Mouse (Mus musculus) ovary, postnatal 36 days (tissue): ENCODE measurements around the gene Xcr1.
A peak's percentile ranks its signal among the peaks of the same experiment; 100 is the strongest.

ENCODE experiments used
- DNase-seq: peaks from one replicate; pipeline ENCODE4 v3.0.0; 2022; ENCODE audit warnings: low spot score, mixed read lengths

Xcr1 gene

DNA sequence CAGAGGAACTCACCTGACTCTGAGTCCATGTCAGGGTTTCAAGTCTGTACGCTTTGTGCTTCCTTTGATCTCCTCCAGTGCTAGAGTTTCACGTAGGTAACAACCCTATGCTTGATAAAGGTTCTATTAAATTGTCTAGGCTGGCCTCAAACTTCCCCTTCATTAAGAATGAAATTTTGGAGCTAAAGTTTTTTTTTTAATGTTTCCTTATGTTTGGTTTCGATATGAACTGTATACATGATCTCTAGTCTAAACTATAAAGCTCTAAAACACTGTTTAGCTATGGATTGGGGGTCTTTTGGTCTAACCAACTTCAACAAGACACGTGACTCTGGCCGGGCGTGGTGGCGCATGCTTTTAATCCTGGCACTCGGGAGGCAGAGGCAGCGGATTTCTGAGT, at the start of gene Xcr1:
Gene Xcr1 (minus strand): TSS at position 101 of the 400 bp plus-strand sequence.
- DNase-seq: no peak

DNA sequence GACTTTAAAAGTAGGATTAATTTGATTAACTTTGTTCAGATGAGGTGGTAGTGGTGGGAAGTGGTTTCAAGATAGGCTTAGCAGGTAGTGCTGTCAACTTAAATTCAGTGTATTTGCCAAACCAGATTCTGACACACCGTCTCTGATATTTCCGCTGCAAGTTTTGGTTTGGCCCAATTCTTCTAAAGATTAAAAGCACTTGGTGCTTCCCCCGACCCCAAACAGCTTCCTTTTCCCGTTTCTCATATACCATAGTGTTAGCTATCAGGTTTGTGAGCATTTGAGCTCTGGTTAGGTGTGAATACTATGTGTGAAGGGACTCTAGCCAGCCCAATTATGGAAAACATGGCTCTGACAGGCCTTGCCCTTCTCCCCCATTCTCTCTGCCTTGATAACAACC, 10.2 kb upstream of the Xcr1 start:
- DNase-seq: no peak

DNA sequence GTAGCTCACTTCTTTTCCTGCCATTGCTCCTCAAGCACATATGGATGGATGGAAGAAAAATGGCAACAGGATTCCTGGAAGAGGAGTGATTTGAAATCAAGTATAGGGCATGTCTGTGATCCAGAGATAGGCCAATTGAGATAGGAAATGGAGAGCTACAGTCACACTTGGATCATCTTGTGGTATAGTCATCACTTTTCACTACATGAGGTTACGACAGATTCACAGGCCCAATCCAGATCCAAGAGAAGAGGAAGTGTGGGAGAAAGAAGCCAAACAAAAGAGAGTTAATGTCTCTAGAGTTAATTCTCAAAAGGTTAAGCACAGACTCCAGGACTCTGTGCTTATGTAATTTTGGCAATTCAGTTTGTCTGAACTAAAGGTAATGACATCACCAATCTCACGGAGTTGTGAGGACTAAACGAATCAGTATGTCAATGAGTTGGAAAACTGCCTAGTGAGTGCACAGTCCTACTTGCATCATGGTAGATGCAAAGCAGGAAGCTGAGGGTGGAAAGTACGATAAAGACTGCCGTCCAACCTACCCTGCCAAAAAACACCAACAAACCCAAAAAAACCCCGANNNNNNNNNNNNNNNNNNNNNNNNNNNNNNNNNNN, 7.4 kb upstream of the Xcr1 start:
- DNase-seq: no peak

DNA sequence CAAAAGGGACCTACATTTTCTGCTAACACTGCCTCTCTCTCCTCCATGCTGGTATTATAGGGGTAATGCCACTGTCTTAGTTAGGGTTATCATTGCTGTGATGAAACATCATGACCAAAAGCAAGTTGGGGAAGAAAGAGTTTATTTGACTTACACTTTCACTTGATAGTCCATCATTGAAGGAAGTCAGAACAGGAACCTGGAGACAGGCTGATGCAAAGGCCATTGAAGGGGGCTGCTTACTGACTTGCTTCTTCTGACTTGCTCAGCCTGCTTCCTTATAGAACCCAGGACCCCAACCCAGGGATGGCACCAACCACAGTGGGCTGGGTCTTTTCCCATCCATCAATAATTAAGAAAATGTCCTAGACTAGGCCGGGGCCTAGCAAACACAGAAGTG, 1.8 kb upstream of the Xcr1 start:
- no peak for DNase-seq

DNA sequence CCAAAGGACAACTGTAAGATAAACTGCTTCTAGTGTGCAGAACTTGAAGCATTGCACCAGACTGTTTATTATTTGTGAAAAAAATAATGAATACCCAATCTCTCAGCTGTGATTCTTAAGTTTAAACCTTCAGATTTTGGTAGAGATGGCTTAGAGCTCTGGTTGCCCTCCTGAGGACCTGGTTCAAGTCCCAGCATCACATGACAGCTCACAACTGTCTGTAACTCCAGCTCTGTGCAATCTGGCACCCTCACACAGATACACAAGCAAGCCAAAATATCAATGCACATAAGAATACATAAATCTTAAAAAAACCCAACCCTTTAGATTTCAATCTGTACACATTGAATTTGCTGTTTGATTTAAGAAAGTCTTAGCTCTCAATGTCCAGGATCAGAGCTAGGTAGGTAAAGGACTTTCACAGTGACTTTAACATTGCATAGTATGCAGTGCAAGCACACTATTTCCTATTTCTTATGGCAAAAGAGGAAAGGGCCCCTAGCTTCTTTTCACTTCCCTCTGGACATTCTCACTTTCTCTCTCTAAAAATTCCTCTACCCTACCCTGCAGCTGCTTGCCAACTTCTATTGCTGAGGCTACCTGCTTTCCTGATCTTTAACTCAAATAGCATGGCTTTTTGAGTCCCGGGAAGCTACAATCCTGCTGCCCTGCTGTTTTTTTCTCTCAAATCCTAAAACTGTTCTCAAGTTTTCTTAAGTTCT, 1.2 kb upstream of the Xcr1 start:
- DNase-seq: no peak

DNA sequence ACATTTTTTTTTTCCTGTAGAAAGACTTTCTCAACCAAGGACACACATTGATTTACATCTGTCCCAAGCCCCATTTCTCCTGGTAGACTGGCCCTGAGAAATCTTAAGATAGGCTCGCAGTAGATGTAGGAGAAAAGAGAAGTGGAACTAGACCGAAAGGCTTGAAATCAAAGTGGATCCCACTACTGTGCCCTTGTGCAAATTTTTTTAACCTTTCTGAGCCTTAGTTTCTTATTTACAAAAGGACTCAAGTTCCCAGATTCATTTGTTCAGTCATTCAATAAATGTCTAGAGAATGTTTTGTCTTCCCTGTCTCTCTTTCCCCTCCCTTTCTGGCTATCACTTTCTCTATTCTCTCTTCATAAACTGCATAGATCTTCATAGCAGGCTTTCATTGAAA, 5.0 kb downstream of the Xcr1 start:
- DNase-seq: no peak

DNA sequence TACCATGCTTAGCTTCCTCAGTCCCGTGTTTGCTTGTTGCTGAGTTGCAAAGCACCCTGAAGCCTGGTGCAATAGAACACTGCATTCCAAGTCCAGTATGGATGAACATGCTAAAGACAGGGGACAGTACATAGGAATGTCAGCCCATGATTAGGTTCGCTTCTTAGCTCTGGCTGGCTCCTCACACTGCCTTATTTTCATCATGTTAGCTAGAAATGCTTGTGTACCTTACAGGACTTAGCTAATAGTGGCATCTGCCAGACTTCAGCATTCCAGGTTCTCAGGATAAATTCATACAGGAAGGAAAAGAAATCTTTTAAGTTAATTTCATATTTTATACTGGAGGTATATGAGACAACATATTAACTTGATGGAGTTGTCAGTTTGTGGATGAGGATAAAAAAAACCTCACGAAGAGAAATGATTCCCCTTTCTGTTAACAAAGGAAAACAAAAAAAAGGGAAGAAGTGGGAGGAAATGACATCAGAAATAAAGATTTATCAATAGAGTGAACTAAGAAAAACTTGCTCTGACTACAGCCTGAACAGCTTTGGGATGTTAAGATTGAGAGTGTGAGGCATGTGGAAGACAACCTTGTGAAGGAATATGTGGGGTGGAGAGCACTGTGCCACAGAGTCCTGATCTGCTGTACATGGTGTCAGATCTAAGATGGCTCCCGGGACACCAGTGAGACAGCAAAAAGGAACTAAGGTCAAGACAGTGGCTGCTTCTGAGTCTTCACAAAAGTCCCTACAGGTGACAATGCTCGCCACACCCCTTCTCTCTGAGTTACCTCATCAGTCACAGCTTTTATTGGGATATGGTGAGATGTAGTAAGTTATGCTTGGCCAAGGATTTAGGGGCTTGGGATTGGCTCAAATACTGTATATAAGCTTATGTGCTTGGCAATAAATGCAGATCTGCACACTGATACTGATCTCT, 9.1 kb downstream of the Xcr1 start:
- no peak for DNase-seq

DNA sequence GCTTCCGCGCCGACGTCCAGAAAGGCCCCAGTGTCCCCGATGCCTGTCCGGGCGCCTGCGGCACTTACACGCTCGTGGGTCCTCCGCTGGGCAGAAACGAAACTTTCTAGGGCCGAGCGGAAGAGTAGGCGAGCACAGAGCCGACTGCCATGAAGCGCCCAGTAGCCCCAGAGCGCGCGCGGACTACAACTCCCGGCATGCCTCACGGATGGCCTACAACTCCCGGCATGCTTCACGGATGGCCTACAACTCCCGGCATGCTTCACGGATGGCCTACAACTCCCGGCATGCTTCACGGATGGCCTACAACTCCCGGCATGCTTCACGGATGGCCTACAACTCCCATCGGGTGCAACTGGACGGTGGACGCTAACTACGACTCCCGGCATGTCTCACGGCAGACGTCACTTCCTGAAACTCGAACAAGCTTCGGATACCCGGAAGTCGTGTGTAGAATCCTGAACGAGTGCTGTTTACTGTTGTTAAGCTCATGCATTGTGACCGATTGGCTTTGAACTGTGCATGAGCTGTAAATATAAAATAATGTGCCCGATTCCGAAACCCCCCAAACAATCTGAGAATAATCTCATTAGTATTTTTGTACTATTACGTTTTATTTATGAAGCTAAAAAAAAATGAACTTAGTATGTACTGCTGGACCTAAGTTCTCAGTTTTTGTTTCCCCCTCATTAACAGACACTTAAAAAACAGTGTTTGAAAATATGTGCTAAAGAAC, 9.9 kb downstream of the Xcr1 start, which contains the start of gene Fyco1:
Gene Fyco1 (minus strand): TSS at position 187 of the 736 bp plus-strand sequence.
- DNase-seq: peak; percentile 90

DNA sequence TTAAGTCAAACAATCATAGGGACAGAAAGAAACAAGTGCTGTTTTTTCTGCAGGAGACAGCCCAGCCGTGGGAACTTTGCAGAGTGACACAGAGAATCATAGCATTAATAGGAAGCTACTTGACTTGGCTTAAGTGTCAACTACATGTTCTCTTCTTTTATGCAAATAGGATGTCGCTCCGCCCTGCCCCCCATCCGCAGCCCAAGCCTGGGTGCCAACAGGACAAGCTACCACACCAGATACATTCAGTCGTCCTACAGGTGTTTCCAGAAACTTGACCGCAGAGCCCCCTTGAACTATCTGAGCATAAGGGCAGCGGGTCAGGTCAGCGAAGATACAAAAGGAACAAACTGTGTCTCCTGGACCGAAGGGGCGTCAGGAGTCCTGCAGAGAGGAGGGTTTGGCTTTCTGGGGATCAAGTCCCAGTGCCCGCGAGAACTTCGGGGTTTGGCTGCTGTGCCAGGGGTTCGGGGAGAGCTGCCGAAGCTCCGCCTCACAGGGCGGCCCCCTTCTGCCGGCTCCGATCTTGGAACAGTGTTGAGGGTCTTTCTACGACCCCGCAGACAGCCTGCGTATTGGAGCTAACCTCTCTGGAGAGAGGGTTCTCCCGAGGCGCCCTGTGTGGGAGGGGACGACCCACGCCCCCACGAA, 10.6 kb downstream of the Xcr1 start:
- peak; percentile 59 for DNase-seq

DNA sequence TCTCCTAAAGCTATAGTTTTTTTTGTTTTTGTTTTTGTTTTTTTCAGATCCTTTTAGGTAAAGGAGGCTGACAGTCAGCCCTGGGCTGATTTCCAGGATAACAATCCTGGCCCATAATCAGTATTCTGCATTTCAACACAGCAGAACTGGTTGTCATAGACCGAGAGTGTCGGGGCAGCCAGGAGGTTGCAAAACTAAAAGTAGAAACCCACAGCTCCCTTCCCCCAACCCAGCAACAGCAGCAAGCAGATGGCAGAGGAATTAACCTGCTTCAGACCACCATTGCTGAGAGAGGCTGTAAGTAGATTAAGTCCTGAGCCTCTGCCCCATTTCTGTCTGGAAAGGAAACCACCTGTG, 11.1 kb downstream of the Xcr1 start:
- DNase-seq: no peak

DNA sequence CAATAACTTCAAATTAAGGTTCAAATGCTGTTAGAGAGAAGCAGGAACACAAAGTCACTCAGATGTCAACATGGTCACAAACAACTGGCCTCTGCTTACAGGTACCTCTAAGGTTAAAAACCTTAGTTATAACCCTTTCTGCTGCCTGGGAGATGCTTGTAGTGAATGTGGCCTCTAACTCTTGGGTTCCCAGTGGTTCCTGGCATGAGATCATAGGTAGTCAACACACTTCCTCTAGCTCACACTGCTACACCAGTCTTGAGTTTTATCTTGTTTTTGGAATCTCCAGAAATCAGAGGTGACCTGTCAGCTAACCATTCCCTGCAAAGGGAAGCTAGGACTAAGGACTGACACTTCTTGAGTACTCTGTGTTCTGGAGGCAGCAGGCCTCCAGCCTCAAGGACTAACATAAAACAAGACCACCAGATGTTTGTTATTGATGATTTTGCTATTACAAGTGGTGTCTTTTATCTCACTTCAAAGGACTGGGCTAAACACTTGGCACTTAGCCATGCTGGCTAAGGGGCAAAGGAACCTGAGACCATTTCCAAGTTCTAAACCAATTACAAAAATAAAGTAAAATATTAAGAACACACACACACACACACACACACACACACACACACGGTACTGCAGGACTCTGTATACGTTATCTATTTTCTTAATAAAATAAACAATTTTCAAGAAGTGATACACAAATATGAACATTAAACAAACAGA, 11.7 kb downstream of the Xcr1 start:
- no peak for DNase-seq

DNA sequence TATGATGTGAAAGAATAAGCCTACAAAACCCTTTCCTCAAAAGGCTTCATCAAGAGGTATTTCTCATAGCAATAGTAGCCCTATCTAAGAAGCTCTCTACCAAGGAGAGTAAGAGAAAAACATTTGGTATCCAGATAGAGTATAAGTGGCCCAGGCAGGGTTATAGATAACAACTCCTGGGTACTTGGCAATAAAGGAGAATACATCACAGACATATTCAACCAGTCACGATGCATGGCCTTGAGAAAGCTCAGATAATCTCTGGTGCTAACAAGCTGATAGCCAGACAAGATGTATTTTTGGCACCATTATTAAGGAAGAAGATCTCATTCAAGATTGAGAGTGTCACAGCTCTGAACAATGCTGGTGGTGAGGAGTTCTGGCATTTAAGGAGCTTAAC, 15.3 kb downstream of the Xcr1 start:
- no peak for DNase-seq

DNA sequence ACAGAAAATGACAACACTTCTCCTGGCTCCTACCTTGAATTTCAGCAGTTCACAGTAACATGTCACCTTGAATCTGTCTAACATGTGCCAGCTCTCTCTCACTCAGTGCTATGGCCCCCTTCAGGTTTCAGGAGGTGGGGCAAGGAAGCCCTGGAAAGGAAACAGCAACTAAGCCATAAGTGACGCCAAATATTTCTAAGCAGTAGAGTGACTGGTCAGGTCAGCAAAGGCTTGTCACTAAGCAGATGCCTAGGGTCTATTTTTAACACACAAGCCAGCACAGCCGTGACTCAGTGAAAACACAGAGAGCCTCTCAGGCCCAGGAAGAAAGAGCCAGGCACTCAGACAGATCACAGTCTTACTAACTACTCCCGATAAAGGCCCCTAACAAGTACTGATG, 16.7 kb downstream of the Xcr1 start:
- DNase-seq: no peak

DNA sequence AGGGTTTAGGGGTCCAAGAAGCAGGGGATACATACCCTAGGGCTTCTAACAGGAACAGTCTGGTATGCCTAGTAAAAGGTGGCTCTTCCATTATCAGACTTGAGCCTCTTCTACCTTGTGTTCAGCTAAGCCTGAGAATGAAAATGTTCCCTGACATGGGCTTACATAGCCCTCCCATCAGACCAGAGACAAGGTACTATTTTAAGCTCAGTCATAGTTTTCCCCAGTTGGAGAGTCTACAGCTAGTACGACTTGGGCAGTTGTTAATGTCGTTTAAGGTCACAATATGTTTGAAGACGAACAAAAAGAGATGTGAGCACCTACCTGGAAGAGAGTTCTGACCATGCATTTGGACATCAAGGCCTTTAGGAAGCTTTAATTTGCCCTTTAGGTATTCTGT, 17.4 kb downstream of the Xcr1 start:
- no peak for DNase-seq

DNA sequence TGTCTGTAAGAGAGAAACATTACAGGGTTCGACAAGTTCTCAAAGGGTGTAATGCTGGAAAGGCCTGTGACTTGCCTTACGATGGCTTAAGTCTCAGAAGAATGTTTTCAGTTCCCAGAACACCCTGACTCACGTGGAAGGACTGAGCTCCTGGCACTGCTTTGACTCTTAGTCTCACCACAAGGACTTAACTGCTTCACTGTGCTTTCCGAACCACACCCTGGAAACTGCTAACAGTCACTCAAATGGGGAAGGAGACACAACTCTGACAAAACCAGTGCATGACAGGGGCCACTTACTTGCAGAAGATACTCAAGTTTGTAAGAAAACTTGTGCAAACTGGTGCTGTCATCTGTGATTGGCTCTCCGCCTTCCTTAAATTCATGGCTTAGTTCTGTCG, 21.6 kb downstream of the Xcr1 start:
- DNase-seq: no peak

DNA sequence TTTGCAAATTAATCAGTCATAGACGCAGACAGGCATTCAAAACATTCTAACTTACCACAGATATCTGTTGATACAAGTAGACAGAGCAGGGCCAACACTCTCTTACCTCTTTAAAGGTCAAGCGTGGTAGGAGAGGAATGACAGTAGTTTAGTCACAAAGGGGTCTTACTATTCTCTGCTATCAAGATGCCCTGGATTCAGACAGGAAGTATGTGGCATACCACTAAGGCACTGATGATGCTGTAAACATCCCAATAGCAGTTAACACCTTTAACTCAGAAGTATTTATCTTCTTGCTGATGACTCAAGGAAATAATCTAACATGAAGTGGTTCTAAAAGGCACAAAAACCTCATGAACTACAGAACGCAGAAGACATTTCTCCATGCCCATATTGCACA, 26.0 kb downstream of the Xcr1 start:
- no peak for DNase-seq

DNA sequence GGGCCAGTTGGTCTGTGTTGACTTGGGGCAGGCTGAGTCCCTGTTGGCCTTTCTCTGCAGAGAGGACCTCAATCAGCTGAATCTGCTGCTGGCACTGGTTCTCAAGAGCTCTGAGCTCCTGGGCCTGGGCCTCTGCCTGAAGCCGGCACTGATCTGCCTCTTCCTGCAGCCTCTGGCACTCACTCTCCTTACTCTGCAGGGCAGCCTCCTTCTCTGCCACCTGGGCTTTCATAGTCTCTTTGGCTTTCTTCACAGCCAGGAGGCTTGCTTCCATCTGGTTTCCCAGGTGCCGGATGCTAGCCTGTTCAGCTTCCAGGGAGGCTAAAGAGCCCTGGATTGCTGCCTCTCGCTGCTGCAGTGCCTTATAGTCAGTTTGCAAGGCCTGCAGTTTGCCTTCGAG, 32.9 kb downstream of the Xcr1 start:
- DNase-seq: no peak

DNA sequence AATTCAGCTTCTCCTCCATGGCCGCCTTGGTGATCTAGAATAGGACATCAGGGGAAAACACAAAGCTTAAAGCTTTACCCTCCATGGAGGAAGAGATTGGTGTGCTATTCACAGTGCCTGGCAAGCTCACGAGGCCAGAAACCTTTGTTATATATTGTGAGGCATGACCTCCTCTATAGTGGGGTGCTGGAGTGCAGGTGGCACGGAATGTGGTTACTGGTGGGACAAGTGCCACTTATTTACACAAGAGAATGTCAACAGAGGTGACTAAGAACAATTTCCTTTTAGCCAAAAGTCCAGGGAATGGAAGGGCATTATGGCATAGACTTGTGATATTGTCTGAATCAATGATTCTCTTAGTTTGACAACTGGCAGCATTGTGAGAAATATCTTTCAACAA, 35.2 kb downstream of the Xcr1 start:
- no peak for DNase-seq

DNA sequence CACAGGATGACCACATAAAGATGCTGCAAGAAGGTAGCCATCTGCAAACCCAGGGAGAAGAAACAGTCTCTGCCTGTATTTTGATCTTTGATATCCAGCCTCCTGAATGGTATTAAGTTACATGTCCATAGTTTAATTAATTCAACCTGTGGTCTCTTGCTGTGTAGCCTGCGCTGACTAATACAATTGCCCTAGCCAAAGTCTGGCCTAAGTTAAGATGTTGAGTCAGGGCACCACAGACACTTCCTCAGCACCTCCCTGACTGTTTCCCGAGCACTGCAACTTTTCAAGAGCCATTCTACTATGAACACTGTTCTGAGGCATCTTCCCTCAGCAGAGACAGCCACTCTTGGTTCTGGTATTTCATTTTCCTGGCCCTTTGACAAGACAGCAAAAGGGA, 43.2 kb downstream of the Xcr1 start:
- no peak for DNase-seq

DNA sequence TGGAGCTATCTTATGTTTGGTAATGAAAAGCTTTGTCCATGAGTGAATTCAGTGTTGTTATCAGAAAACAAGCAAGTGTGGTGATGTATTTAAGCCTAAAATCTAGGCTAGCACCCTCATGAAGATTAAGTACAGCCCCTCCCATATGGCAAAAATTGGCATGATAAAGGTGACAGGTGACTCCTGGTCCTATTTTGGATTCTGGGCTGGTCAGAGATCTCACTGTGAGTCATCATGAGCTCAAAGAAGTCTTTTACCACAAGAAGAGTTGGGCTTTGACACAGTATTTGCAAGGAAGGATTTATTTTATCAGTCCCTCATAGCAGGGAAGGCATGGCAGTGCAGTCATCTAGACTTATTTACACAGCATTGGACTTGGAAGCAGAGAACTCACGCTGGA, 45.8 kb downstream of the Xcr1 start:
- no peak for DNase-seq

DNA sequence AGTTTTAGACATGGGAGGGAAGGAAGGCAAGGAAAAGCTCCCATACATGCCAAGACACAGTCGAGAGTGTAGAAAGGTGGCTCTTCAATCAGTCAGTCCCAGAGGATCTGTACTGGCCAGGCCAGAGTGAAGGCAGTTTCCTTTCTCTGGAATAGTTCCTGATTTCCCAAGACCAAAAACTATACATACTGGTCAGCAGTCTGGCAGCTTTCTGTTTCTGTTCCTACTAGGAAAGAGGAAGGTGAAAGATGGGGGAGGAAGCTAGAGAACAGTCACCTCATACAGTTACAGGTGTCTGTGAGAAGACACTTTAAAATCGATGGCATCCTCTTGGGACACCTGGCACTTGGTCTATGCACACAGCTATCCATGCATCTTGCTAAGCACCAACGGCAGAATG, 46.4 kb downstream of the Xcr1 start:
- DNase-seq: no peak
